Mouse (Mus musculus) spleen, adult 2 months (tissue): ENCODE data around the gene Ass1.

Experiments
- CTCF ChIP-seq: fragments of 200-500 bp; IDR thresholded peaks from 2 replicates; pipeline ENCODE4 v1.5.1; 2011; ENCODE audit warnings: mild to moderate bottlenecking, inconsistent platforms; ENCODE audit not compliant: insufficient read depth, insufficient read length, insufficient replicate concordance; ENCODE audit errors: extremely low read depth
- POLR2A ChIP-seq: fragments of 200-500 bp; IDR thresholded peaks from 2 replicates; pipeline ENCODE4 v1.6.1; 2011; ENCODE audit warnings: low read depth, low read length, inconsistent platforms

DNA sequence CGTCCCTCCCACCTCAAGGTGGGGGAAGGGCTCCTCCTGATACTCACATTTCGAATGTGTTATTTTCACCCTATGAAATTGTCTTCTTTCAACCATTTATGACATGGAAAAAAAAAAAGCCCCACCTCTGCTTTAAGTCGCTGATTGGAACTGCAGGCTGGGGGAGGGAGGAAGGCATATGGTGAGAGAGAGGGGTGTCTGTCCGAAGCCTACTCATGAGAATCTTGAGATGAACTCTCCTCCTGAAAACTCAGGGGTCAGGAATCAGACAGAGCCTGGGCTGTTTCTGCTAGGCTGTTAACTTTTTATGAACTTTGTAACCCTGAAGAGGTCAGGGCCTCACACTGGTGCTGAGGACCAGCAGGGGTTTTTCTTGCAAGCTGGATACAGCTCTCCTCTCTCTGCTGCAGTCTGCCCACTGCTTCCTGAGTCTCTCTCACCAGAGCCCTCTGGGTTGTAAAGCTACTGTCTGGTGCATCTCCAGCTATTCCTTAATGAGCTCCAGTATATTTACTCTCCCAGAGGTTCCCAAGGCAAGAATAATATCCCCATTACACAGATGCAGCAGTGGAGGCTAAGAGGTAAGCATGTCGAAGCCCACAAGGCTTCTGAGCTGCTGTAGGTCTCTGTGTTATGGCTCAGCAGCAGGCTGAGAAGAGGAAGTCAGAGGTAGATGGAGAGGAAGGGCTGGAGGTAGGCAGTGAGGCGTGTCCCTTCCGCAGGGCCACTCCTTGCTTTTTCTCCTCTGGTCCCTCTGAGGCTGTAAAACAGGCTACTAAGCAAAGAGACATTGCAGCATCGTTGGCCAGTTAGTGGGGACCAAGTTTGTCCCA lies 6.1 kb upstream of the Ass1 start:
- no peak for TF ChIP-seq POLR2A
- TF ChIP-seq CTCF = no peak
